Mouse (Mus musculus): ENCODE data around the gene Gne.

GRCm38 (mm10) chr4:43984326-43984725 is 99.7 kb downstream of the Gne start:
- no peak for TF ChIP-seq GATA1 (IDR thresholded peaks at IDR 0.05; ENCODE audit: borderline replicate concordance, low read length)
- TF ChIP-seq FLI1 (IDR thresholded peaks at IDR 0.05; ENCODE audit: low read length) = no peak
